Mouse (Mus musculus): Measurements from ENCODE around the gene Peli2.

DNA sequence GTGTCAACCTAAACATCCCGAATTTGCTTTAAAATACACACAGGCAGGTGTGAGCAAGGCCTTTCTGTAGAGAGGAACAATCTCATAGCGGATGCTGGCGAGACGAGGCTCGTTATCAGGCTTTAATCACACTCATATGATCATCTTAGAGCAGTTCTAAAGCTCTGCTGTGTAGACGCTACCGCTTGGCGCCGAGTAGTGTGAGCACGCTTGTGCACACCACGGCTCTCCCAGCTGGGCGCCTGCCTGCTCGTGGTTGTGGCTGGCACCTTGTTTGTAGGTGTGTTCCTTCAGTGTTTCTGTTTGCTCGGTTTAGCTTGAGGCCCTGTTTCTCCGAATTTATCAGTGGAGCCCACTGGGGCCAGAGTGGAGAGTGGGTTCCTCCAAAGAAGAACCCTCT, 93.0 kb downstream of the Peli2 start:
- no peak for TF ChIP-seq CTCF (IDR thresholded peaks at IDR 0.05; ENCODE audit: insufficient read depth, low read depth, low read length)
- no peak for TF ChIP-seq POLR2A (IDR thresholded peaks at IDR 0.05; ENCODE audit: insufficient read depth, low read depth, low read length)

Data from olfactory bulb, adult 2 months (tissue).